Mouse (Mus musculus) lung, postnatal 0 days (tissue): ENCODE results near the gene Prph. TPM values are rescaled to one million over a fixed set of nuclear protein-coding genes. Genes with fewer than 3 reads are reported as not detected.
A peak's percentile ranks its signal among the peaks of the same experiment; 100 is the strongest.

ENCODE experiments used
- ATAC-seq: fragments of 200-750 bp; cut with Nextera tagmentation; 2 replicates; pipeline ENCODE4 v1.8.0; 2017; ENCODE audit warnings: moderate library complexity
- DNase-seq: peaks from one replicate; pipeline ENCODE4 v3.0.0-alpha.2; 2016; ENCODE audit warnings: low spot score
- H3K27ac ChIP-seq: fragments of 300-500 bp; sonication (generic); 2 replicates; pipeline ENCODE4 v1.5.1; 2014; ENCODE audit warnings: antibody characterized with exemption, mild to moderate bottlenecking, low read length, mixed read lengths
- H3K27me3 ChIP-seq: fragments of 300-500 bp; sonication (generic); replicated peaks from 2 replicates; pipeline ENCODE4 v1.6.1; 2014; ENCODE audit warnings: low read length, mixed read lengths; ENCODE audit not compliant: insufficient read depth
- H3K36me3 ChIP-seq: fragments of 300-500 bp; sonication (generic); 2 replicates; pipeline ENCODE4 v1.6.1; 2014; ENCODE audit warnings: low read length, mixed read lengths; ENCODE audit not compliant: insufficient read depth
- H3K4me1 ChIP-seq: fragments of 300-500 bp; sonication (generic); 2 replicates; pipeline ENCODE4 v1.6.1; 2014; ENCODE audit warnings: antibody characterized with exemption, low read depth, low read length, mixed read lengths; ENCODE audit not compliant: insufficient read depth
- H3K4me2 ChIP-seq: fragments of 300-500 bp; sonication (generic); replicated peaks from 2 replicates; pipeline ENCODE4 v1.6.1; 2014; ENCODE audit warnings: low read depth, mild to moderate bottlenecking, low read length, moderate library complexity, mixed read lengths
- H3K4me3 ChIP-seq: fragments of 300-500 bp; sonication (generic); 2 replicates; pipeline ENCODE4 v1.5.1; 2014; ENCODE audit warnings: low read depth, low read length
- H3K9ac ChIP-seq: fragments of 300-500 bp; sonication (generic); replicated peaks from 2 replicates; pipeline ENCODE4 v1.6.1; 2014; ENCODE audit warnings: low read depth, mild to moderate bottlenecking
- H3K9me3 ChIP-seq: fragments of 300-500 bp; sonication (generic); 2 replicates; pipeline ENCODE4 v1.6.1; 2016; ENCODE audit warnings: low read length, mixed read lengths
- CTCF ChIP-seq: IDR thresholded peaks from 2 replicates; pipeline ENCODE4 v1.5.1; 2016; ENCODE audit warnings: antibody characterized with exemption, mild to moderate bottlenecking
- EP300 ChIP-seq: IDR thresholded peaks from 2 replicates; pipeline ENCODE4 v1.6.1; 2016; ENCODE audit warnings: antibody characterized with exemption, mild to moderate bottlenecking, control low read depth
- WGBS: fragments of 180-500 bp; shearing (Covaris S2); extraction: QIAGEN DNeasy Blood & Tissue Kit; methylation state at CpG from one replicate; pipeline ENCODE4 v1.1.7; 2014; 5-methylcytosine and 5-hydroxymethylcytosine counted together
- polyA plus RNA-seq: library from polyadenylated mRNA; unstranded; fragments of >200 nt; fragmentation: Nextera tagmentation; extraction: Ambion mirVana; gene quantifications from 2 replicates; pipeline ENCODE4 v1.2.1, GENCODE M21; 2015

The Prph gene
- polyA plus RNA-seq, 1 experiment from 2014 or later: 0.42 TPM

- H3K27ac ChIP-seq: peak overlapping the region; percentile 20; the same call in 1 of the 2 replicates
- H3K9ac ChIP-seq: no peak overlapping the region
- H3K36me3 ChIP-seq: peaks cover 9% of the 10 kb centered on the region; the same call in 1 of the 2 replicates
- WGBS: 60% methylated on average over 9 of the region's 9 CpGs
- H3K4me2 ChIP-seq: peak overlapping the region; percentile 92
- no peak overlapping the region for H3K4me3 ChIP-seq
- H3K4me1 ChIP-seq: peaks cover 19% of the 10 kb centered on the region; the same call in 1 of the 2 replicates
- no peaks in the 10 kb centered on the region for H3K9me3 ChIP-seq
- DNase-seq: peak; percentile 44
- TF ChIP-seq CTCF: no peak
- no peak for TF ChIP-seq EP300
- no peaks in the 10 kb centered on the region for H3K27me3 ChIP-seq
- ATAC-seq: no peak
These were observed 22.8 kb upstream of the Prph start for GRCm38 (mm10) chr15:99032041-99032725.

DNA sequence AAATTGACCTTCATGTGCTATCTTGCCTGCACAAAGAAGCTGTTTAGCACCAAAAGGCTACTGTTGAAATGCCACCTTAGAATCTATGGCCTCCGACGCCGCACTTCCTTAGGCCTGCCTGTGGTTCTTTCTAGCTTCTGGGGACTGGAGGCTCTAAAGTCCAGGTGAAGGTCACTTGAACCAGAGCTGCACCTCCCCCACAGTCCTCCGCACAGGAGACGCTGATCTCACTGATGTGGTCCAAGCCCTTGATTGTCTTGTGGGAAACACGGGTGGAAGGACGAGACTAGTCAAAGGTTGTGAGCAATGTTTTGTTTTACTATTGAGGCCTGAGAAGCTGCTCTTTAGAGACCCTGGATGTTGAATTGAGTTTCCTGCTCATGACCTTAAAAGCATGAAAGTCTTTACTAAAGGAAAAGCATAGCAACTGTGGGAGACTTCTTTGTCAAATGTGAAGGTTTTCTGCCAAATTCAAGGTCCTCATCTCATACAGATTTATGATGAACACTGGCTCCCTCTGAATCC is 22.2 kb upstream of the Prph start:
- H3K36me3 ChIP-seq: peaks cover 9% of the 10 kb centered on the region; the same call in 1 of the 2 replicates
- no peak for ATAC-seq
- WGBS: 48% methylated on average over 7 of the region's 7 CpGs
- H3K9ac ChIP-seq: no peak overlapping the region
- no peak overlapping the region; the same call in 1 of the 2 replicates for H3K4me3 ChIP-seq
- H3K4me2 ChIP-seq: peak overlapping the region; percentile 92
- no peaks in the 10 kb centered on the region for H3K27me3 ChIP-seq
- H3K4me1 ChIP-seq: peaks cover 19% of the 10 kb centered on the region; the same call in 1 of the 2 replicates
- DNase-seq: no peak
- H3K27ac ChIP-seq: peak overlapping the region; percentile 20; the same call in 1 of the 2 replicates
- no peaks in the 10 kb centered on the region for H3K9me3 ChIP-seq
- TF ChIP-seq CTCF (no peak), EP300 (no peak)

DNA sequence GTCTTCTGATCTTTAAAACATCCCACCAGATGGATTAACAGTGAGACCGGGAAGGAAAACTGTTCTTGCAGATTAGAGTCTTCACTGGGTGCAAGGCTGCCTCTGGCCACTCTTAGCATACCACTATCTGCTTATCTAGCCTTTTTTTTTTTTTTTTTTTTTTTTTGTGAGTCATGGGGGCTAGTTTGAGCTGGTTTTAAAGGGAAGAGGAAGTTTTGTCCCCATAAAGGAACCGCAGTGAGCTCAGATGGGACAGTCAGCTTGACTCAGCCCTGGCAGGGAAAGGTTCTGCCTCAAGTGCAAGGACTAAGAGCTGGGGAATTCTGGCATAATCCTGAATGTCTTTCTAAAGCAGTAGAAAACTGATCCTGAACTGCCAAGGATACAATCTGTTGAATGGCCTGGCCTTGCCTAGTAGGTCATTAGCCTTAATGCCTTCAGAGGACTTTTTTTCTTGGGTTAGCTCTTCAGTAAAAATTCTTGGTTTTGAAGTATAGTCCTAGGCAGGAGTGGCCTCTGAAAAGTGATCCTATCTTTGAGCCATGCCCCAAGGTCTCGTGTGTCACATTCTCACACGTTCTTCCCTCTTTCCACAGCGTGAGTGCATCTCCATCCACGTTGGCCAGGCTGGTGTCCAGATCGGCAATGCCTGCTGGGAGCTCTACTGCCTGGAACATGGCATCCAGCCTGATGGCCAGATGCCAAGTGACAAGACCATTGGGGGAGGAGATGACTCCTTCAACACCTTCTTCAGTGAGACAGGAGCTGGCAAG is 21.3 kb upstream of the Prph start:
- no peak for TF ChIP-seq CTCF
- TF ChIP-seq EP300: no peak
- H3K9ac ChIP-seq: no peak overlapping the region
- H3K4me1 ChIP-seq: peaks cover 19% of the 10 kb centered on the region; the same call in 1 of the 2 replicates

DNA sequence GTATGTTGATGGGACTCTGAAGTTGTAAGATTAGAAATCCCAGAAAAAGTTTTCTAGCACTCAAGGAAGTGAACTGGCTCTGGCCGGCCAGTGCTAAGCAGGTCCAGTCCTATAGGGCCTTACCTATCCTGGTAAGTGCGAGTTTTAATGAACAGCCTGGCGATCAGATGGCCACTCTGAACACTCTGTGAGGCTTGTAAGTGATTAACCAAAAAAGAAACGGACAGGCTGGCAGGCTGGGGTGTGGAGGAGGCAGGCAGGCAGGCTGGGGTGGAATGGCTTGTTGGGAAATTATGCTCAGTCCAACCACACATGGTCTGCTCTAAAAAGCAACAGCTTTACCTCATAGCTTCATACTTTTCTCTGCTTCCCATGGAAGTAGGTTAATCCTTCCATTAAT is 19.5 kb upstream of the Prph start:
- Histone ChIP-seq H3K4me3 (no peak overlapping the region), H3K27me3 (no peaks in the 10 kb centered on the region), H3K9ac (no peak overlapping the region), H3K27ac (no peak overlapping the region), H3K9me3 (no peaks in the 10 kb centered on the region), H3K4me2 (no peak overlapping the region), H3K36me3 (peaks cover 9% of the 10 kb centered on the region; the same call in 1 of the 2 replicates), H3K4me1 (peaks cover 14% of the 10 kb centered on the region; the same call in 1 of the 2 replicates)
- DNase-seq: no peak
- TF ChIP-seq CTCF (no peak), EP300 (no peak)
- ATAC-seq: no peak
- 68% methylated on average over 4 of the region's 4 CpGs for WGBS

More for the DNA sequence above, 21.3 kb upstream of the Prph start:
- DNase-seq (no peak), ATAC-seq (no peak)
- H3K9me3 ChIP-seq: no peaks in the 10 kb centered on the region
- H3K4me2 ChIP-seq: peak overlapping the region; percentile 92; the same call in 1 of the 2 replicates
- 45% methylated on average over 7 of the region's 7 CpGs for WGBS
- H3K27me3 ChIP-seq: no peaks in the 10 kb centered on the region
- no peak overlapping the region for H3K4me3 ChIP-seq
- 0 out of 2 replicates have a peak overlapping the region, but pooled peaks have one; percentile 20 for H3K27ac ChIP-seq
- peaks cover 9% of the 10 kb centered on the region; the same call in 1 of the 2 replicates for H3K36me3 ChIP-seq

DNA sequence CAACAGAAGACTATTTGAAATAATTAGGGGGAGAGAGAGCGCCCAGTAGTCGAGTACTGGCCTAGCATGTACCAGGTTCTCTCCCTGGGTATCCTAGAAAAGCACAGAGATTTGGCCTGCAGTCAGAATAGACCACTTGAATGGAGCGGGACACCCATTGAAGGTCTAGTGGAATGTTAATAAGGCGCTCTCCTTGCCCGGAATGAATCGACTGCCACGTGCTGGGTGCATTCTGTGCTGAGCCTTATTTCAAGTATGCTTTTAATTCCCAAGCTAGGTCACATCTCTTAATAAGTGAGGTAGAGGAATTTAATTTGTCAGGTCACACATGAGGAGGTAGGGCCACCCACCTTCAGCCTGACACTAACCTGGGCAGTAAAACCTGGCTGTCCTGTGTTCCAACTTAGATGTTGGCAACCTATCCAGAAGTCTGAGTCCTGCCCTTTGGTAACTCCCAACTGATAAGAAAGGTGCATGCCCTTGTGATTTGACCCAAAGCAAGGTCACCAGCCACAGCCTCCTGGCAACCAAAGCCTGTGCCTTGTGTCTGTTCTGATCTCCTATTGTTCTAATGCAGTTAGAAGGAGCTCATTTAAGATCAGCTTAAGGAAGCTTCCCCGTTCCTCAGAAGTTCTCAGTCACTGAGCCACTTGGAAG is 18.6 kb upstream of the Prph start:
- Histone ChIP-seq H3K4me1 (peaks cover 10% of the 10 kb centered on the region; the same call in 1 of the 2 replicates), H3K27ac (no peak overlapping the region), H3K9ac (no peak overlapping the region), H3K4me2 (no peak overlapping the region), H3K9me3 (no peaks in the 10 kb centered on the region), H3K36me3 (peaks cover 9% of the 10 kb centered on the region; the same call in 1 of the 2 replicates), H3K4me3 (no peak overlapping the region), H3K27me3 (no peaks in the 10 kb centered on the region)
- TF ChIP-seq EP300 (peak; percentile 55; the same call in 1 of the 2 replicates), CTCF (no peak)
- WGBS: 70% methylated on average over 8 of the region's 8 CpGs
- ATAC-seq: peak; percentile 74
- peak; percentile 66 for DNase-seq
